Mouse (Mus musculus) bone marrow macrophage, adult 2 months (primary cell): ENCODE data around the gene Commd1. TPM values are rescaled to one million over a fixed set of nuclear protein-coding genes. Genes with fewer than 3 reads are reported as not detected.

Experiments used
- H3K27ac ChIP-seq: 2 replicates; pipeline ENCODE4 v1.5.1; 2012; ENCODE audit warnings: low read depth, low read length; ENCODE audit not compliant: insufficient read depth
- H3K4me1 ChIP-seq: 2 replicates; pipeline ENCODE4 v1.6.1; 2012; ENCODE audit warnings: low read length; ENCODE audit not compliant: control insufficient read depth, insufficient read depth
- H3K4me3 ChIP-seq: 2 replicates; pipeline ENCODE4 v1.5.1; 2012; ENCODE audit warnings: mild to moderate bottlenecking, low read length, moderate library complexity; ENCODE audit not compliant: insufficient read depth
- CTCF ChIP-seq: IDR thresholded peaks from 2 replicates; pipeline ENCODE4 v1.5.1; 2012; ENCODE audit warnings: low read depth, mild to moderate bottlenecking, low read length, moderate library complexity
- POLR2A ChIP-seq: IDR thresholded peaks from 2 replicates; pipeline ENCODE4 v1.6.1; 2012; ENCODE audit warnings: mild to moderate bottlenecking, low read depth, low read length, borderline replicate concordance
- polyA plus RNA-seq: library from polyadenylated mRNA; stranded (reverse); fragments of >200 nt; gene quantifications from 2 replicates; pipeline ENCODE4 v1.2.4, GENCODE M21; 2012; ENCODE audit not compliant: missing spikeins, insufficient read depth, insufficient read length

Gene Commd1
- polyA plus RNA-seq, 1 experiment = 72.7 TPM

DNA sequence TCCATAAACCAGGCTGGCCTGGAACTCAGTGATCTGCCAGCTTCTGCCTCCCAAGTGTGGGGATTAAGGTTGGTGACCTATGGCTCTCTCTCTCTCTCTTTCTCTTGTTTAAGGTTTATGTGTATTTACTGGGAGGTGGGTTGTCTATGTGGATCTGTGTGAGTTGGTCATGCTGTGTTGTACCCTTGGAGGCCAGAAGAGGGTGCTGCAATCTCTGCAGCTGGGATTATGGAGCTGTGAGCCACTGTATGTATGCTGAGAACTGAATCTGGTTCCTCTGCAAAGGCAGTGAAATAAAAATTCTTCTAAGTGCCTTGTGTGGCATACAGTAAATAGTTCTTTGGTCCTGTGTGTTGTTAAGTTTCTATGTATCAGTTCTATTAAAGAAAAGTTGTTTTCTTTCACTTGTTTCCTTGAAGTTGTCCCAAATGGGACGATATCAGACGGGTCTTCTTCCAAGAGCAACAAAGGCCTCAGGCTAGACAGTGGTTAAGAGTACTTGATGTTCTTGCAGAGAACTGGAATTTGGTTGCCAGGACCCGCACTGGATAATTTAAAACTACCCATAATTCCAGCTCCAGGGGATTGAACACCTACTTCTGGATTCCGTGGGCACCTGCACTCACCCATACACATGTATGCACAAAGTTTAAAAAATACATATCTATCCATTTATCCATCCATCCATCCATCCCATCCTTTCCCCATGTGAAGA is 31.6 kb upstream of the Commd1 start:
- Histone ChIP-seq H3K4me3 (no peak overlapping the region), H3K27ac (no peak overlapping the region), H3K4me1 (no peaks in the 10 kb centered on the region)
- no peak for TF ChIP-seq POLR2A

DNA sequence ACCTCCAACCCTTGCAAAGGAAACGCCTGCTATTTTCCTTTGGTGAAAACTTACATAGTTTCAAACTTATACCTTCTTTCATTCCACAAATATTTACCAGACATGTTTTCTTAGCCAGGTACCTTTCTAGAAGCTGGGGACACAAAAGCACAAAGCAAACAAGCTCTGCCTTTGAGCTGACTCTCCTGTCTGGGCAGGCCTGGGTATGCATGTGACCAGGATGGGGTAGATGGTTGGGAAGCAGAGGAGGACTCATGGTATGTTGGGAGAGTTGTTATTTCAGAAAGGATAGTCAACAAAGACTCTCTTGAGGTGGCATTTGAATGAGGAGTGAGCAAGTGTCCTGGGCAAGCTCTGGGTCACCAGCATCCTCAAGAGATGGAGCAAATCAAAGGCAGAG is 30.9 kb upstream of the Commd1 start:
- TF ChIP-seq CTCF (no peak), POLR2A (no peak)
- no peak overlapping the region for H3K27ac ChIP-seq
- H3K4me1 ChIP-seq = no peaks in the 10 kb centered on the region
- H3K4me3 ChIP-seq = no peak overlapping the region

DNA sequence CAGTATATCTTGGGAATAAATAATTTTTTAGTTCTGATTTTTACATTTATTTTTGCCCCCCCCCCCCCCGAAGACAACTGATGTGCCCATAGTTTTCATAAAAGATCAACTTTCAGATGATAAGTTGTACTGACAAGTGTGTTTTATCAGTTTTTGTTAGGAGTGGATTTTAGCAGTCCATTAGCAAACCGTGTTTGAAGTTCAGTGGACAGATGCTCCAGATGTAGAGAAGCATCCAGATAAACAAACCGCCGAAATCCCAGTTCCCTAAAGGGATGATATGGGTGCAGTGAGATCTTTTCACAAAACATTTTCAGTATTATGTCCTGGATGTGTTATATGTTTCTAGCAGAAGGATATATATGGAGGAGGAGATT is 26.6 kb upstream of the Commd1 start:
- no peak overlapping the region for H3K27ac ChIP-seq
- H3K4me3 ChIP-seq = peak overlapping the region; percentile 75
- H3K4me1 ChIP-seq = peaks cover 2% of the 10 kb centered on the region; the same call in 1 of the 2 replicates
- TF ChIP-seq CTCF (no peak), POLR2A (no peak)

DNA sequence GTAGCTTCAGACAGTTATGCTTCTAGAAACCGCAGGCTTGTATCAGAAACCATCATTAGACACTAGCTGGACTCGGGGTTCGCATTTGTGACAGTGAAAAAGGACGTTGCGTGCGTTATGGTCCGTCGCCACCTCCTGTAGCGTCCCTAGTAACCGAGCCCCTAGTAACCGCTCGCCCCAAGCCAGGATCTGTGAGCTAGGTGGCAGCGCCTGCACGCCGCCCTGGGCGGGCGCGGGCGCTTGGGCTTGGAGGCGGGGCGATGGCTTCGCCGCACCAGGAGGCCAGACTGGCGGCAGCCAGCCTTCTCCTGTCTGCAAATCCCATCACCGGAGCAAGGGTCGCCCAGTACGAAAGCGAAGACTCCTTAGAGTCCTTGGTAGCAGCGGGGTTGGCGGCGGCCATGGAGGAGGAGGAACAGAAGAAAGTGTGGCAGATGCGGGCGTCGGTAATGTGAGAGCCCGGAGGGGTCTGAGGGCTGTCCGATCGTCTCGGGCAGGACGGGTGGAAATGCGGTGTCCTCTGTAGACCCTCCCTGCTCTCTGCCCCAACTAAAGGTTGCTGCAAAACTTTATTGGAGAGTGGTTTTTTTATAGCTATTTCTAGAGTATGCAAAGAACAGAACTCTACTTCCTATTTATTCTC is 26.1 kb upstream of the Commd1 start:
- Histone ChIP-seq H3K27ac (peak overlapping the region; percentile 77), H3K4me1 (peaks cover 2% of the 10 kb centered on the region; the same call in 1 of the 2 replicates), H3K4me3 (peak overlapping the region; percentile 75)
- TF ChIP-seq POLR2A = 0 out of 2 replicates have a peak, but pooled peaks have one; percentile 42
- no peak for TF ChIP-seq CTCF

DNA sequence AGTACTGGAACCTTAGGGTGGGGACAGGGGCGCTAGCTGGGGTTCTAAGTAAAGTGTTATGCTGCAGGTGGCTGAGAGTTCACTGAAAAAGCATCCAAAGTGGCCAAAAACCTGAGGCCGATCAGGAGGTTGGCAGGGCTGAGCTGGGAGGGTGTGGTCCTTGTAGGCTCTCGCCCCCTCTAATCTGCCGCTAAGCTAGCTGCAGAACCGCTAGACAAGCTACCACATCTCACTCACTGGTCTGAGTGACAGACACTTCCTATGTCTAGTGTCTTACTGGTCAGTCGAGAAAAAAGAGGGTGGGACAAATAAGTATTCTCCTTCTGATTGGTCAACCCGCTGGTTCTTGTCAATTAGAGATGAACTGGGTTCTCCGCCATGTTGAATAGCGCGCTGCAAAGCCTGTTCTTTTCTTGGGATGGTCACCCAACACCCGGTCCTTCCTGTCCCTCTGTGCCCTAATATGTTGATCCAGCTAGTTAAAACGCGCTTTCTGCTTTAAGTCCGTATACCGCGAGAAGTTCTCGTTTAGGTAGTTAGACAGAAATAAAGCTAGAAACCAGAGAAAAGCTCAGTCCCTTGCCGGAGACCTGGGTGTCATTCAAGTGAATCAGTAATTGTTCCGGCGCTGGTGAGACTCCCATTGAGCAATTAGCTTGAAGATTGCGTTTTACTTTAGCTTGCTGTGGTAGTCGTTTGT is 25.4 kb upstream of the Commd1 start, which contains the start of gene Fam161a:
Fam161a (plus strand) TSS at position 51 of the 700 bp plus-strand sequence.
- TF ChIP-seq CTCF = no peak
- TF ChIP-seq POLR2A = no peak
- H3K4me3 ChIP-seq = peak within 1 kb of the TSS; percentile 75
- peak within 1 kb of the TSS; percentile 77 for H3K27ac ChIP-seq
- peaks cover 2% of the 10 kb centered on the region; the same call in 1 of the 2 replicates for H3K4me1 ChIP-seq

DNA sequence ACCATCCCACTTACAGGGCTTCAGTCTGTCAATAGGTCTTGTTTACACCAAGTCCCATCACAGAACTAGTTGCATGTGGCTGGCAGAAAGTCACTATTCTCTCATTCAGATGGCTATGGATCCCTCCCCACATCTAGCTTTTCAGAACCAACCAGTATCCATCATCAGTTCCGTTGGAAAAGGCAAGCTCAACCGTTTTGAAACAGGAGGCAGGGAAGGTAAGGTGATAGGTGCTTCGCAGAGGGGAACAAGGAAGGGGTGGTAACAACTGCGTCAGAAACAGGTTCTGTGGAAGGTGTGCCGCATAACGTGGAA is 24.9 kb upstream of the Commd1 start:
- Histone ChIP-seq H3K4me1 (peaks cover 2% of the 10 kb centered on the region; the same call in 1 of the 2 replicates), H3K27ac (0 out of 2 replicates have a peak overlapping the region, but pooled peaks have one; percentile 10), H3K4me3 (peak overlapping the region; percentile 75)
- TF ChIP-seq POLR2A (no peak), CTCF (no peak)

DNA sequence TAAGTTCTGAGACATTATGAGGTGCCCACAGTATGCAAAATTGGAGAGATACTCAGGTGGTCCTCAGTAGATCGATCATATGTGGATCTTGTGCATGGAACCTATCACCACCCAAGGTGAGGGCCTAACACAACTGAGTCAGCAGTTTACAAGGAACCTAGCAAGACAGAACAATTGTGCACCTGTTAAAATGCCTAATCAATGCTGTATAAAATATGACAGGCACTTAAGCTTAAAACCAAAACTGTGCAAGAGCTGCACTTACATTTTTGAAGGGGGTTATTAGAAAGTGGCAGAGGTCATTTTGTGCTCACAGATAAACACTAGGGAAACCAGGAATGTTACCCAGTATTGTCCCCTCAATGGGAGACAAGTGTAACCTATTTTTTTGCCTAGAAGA is 23.1 kb upstream of the Commd1 start:
- no peak overlapping the region for H3K4me3 ChIP-seq
- TF ChIP-seq POLR2A = no peak
- no peak for TF ChIP-seq CTCF
- H3K27ac ChIP-seq = no peak overlapping the region
- peaks cover 2% of the 10 kb centered on the region; the same call in 1 of the 2 replicates for H3K4me1 ChIP-seq

DNA sequence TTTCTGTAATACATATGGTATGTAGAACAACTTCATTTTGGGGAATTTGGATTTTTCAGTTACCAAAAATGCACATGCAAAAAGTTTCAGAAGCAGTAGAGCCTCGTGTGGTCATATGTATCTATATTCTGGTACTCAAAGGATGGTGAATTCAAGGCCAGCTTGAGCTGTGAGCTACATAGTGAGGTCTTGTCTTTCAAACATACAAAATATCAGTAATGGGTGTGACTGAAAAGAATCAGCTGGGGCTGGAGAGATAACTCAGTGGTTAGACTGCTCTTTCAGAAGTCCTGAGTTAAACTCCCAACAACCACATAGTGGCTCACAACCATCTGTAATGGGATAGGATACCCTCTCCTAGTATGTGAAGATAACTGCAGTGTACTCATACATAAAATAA is 16.1 kb upstream of the Commd1 start:
- Histone ChIP-seq H3K4me3 (no peak overlapping the region), H3K4me1 (no peaks in the 10 kb centered on the region), H3K27ac (no peak overlapping the region)
- no peak for TF ChIP-seq POLR2A
- TF ChIP-seq CTCF = no peak

DNA sequence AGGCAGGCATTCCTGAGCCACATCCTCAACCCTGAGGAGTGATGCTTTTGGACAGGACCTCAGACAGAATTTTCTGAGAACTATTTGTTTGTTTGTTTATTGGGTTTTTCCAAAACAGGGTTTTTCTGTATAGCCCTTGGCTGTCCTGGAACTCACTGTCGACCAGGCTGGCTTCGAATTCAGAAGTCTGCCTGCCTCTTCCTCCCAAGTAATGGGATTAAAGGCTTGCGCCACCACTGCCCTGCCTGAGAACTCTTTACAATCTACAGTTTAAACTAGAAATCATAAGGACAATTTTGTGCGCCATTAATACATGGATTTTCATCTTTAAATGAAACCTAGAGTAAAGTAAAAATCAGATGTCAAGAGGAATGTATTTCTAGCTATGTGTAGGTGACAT is 13.3 kb upstream of the Commd1 start:
- peaks cover 4% of the 10 kb centered on the region for H3K4me1 ChIP-seq
- no peak for TF ChIP-seq POLR2A
- no peak for TF ChIP-seq CTCF
- H3K4me3 ChIP-seq = no peak overlapping the region
- no peak overlapping the region for H3K27ac ChIP-seq

DNA sequence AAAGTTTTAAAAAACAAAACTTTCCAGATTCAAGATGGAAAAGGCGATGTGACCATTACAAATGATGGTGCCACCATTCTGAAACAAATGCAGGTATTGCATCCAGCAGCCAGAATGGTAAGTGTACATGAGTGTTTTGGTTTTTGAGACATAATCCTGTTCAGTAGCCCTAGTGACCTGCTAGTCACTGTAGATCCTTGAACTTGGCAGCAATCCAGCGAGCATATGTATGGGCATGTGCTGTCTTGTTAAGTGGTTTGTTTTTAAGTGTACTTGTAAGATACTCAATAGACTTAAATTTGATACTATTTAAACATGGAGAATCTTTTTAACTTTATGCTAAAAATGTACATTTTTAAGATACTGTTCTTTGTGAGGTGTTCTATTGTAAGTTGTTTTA is 12.1 kb upstream of the Commd1 start:
- no peak for TF ChIP-seq POLR2A
- no peak for TF ChIP-seq CTCF
- H3K4me3 ChIP-seq = no peak overlapping the region
- H3K27ac ChIP-seq = no peak overlapping the region
- H3K4me1 ChIP-seq = peaks cover 4% of the 10 kb centered on the region
